Mouse (Mus musculus) macrophage (primary cell): ENCODE measurements around the gene Elovl6. TPM values are rescaled to one million over a fixed set of nuclear protein-coding genes. Genes with fewer than 3 reads are reported as not detected.
A peak's percentile ranks its signal among the peaks of the same experiment; 100 is the strongest.

Experiments used
- H3K27ac ChIP-seq: fragments of 350-480 bp; formaldehyde crosslinking; 2 replicates; pipeline ENCODE4 v1.9.0; 2021
- H3K36me3 ChIP-seq: fragments of 350-480 bp; formaldehyde crosslinking; 2 replicates; pipeline ENCODE4 v1.9.0; 2021; ENCODE audit errors: inconsistent target
- H3K4me3 ChIP-seq: fragments of 350-480 bp; formaldehyde crosslinking; 2 replicates; pipeline ENCODE4 v1.9.0; 2021; ENCODE audit errors: inconsistent target
- H3K79me2 ChIP-seq: fragments of 350-480 bp; formaldehyde crosslinking; 2 replicates; pipeline ENCODE4 v1.9.0; 2021; ENCODE audit errors: inconsistent target
- WGBS: methylation state at CpG from one replicate; pipeline ENCODE4 v1.1.7; 2026; ENCODE audit warnings: inconsistent platforms; ENCODE audit not compliant: missing documents; 5-methylcytosine and 5-hydroxymethylcytosine counted together
- polyA plus RNA-seq: library from polyadenylated mRNA; stranded (reverse); fragments of 250-400 nt; gene quantifications from 3 replicates; pipeline ENCODE4 v1.2.4, GENCODE M21; 2018; ENCODE audit warnings: inconsistent platforms

Gene Elovl6
- polyA plus RNA-seq, 1 experiment from 2014 or later, result 2.6 TPM

GRCm38 (mm10) chr3:129532865-129533742 is 949 bp downstream of the Elovl6 start:
- H3K4me3 ChIP-seq, result peak overlapping the region; percentile 84
- H3K27ac ChIP-seq, result peak overlapping the region; percentile 81
- H3K36me3 ChIP-seq, result no peaks in the 10 kb centered on the region
- peaks cover 16% of the 10 kb centered on the region; the same call in 1 of the 2 replicates for H3K79me2 ChIP-seq
- WGBS, result 2% methylated on average over 35 of the region's 40 CpGs

GRCm38 (mm10) chr3:129533743-129534530 is 1.8 kb downstream of the Elovl6 start:
- WGBS, result 1% methylated on average over 69 of the region's 74 CpGs
- H3K36me3 ChIP-seq, result no peaks in the 10 kb centered on the region

GRCm38 (mm10) chr3:129535444-129535843 is 3.3 kb downstream of the Elovl6 start:
- Histone ChIP-seq H3K36me3 (no peaks in the 10 kb centered on the region), H3K4me3 (no peak overlapping the region), H3K27ac (peak overlapping the region; percentile 82), H3K79me2 (peaks cover 17% of the 10 kb centered on the region; the same call in 1 of the 2 replicates)
- WGBS, result 90% methylated on average over 6 of the region's 6 CpGs

More at GRCm38 (mm10) chr3:129533743-129534530, 1.8 kb downstream of the Elovl6 start:
- Histone ChIP-seq H3K79me2 (peaks cover 17% of the 10 kb centered on the region; the same call in 1 of the 2 replicates), H3K27ac (peak overlapping the region; percentile 59), H3K4me3 (peak overlapping the region; percentile 84)

- no peak overlapping the region for H3K4me3 ChIP-seq
Measured at GRCm38 (mm10) chr3:129536109-129536508, 4.0 kb downstream of the Elovl6 start.

GRCm38 (mm10) chr3:129537954-129538353 is 5.8 kb downstream of the Elovl6 start:
- Histone ChIP-seq H3K4me3 (no peak overlapping the region), H3K79me2 (peaks cover 17% of the 10 kb centered on the region; the same call in 1 of the 2 replicates), H3K36me3 (no peaks in the 10 kb centered on the region), H3K27ac (no peak overlapping the region)
- WGBS, result 100% methylated on average over 5 of the region's 5 CpGs

More at GRCm38 (mm10) chr3:129536109-129536508, 4.0 kb downstream of the Elovl6 start:
- peaks cover 17% of the 10 kb centered on the region; the same call in 1 of the 2 replicates for H3K79me2 ChIP-seq
- 8% methylated on average over 11 of the region's 11 CpGs for WGBS
- H3K27ac ChIP-seq, result peak overlapping the region; percentile 82
- H3K36me3 ChIP-seq, result no peaks in the 10 kb centered on the region

GRCm38 (mm10) chr3:129540882-129541281 is 8.7 kb downstream of the Elovl6 start:
- WGBS, result 98% methylated on average over 2 of the region's 2 CpGs
- H3K36me3 ChIP-seq, result no peaks in the 10 kb centered on the region

GRCm38 (mm10) chr3:129541456-129541855 is 9.3 kb downstream of the Elovl6 start:
- H3K4me3 ChIP-seq, result no peak overlapping the region
- H3K27ac ChIP-seq, result no peak overlapping the region
- H3K36me3 ChIP-seq, result no peaks in the 10 kb centered on the region
- H3K79me2 ChIP-seq, result peaks cover 17% of the 10 kb centered on the region; the same call in 1 of the 2 replicates
- WGBS, result 95% methylated on average over 11 of the region's 11 CpGs

More at GRCm38 (mm10) chr3:129540882-129541281, 8.7 kb downstream of the Elovl6 start:
- Histone ChIP-seq H3K27ac (no peak overlapping the region), H3K79me2 (peaks cover 17% of the 10 kb centered on the region; the same call in 1 of the 2 replicates), H3K4me3 (no peak overlapping the region)

- Histone ChIP-seq H3K79me2 (no peaks in the 10 kb centered on the region; the same call in 1 of the 2 replicates), H3K27ac (no peak overlapping the region), H3K36me3 (no peaks in the 10 kb centered on the region), H3K4me3 (no peak overlapping the region)
- 95% methylated on average over 3 of the region's 3 CpGs for WGBS
Measured at GRCm38 (mm10) chr3:129543376-129543775, 11.2 kb downstream of the Elovl6 start.

GRCm38 (mm10) chr3:129544217-129544616 is 12.1 kb downstream of the Elovl6 start:
- Histone ChIP-seq H3K36me3 (no peaks in the 10 kb centered on the region), H3K4me3 (no peak overlapping the region), H3K27ac (no peak overlapping the region), H3K79me2 (no peaks in the 10 kb centered on the region)
- 100% methylated on average over 1 of the region's 1 CpGs for WGBS

- Histone ChIP-seq H3K4me3 (no peak overlapping the region), H3K27ac (no peak overlapping the region), H3K36me3 (no peaks in the 10 kb centered on the region), H3K79me2 (no peaks in the 10 kb centered on the region)
- 100% methylated on average over 1 of the region's 1 CpGs for WGBS
Measured at GRCm38 (mm10) chr3:129545228-129545627, 13.1 kb downstream of the Elovl6 start.

GRCm38 (mm10) chr3:129545801-129546200 is 13.6 kb downstream of the Elovl6 start:
- 94% methylated on average over 6 of the region's 6 CpGs for WGBS
- Histone ChIP-seq H3K27ac (no peak overlapping the region), H3K4me3 (no peak overlapping the region), H3K36me3 (no peaks in the 10 kb centered on the region), H3K79me2 (no peaks in the 10 kb centered on the region)

- no peaks in the 10 kb centered on the region for H3K36me3 ChIP-seq
- no peaks in the 10 kb centered on the region for H3K79me2 ChIP-seq
- H3K27ac ChIP-seq, result no peak overlapping the region
- 82% methylated on average over 8 of the region's 8 CpGs for WGBS
- no peak overlapping the region for H3K4me3 ChIP-seq
Measured at GRCm38 (mm10) chr3:129547837-129548435, 15.8 kb downstream of the Elovl6 start.

GRCm38 (mm10) chr3:129548760-129549159 is 16.6 kb downstream of the Elovl6 start:
- H3K27ac ChIP-seq, result no peak overlapping the region
- H3K36me3 ChIP-seq, result no peaks in the 10 kb centered on the region
- no peak overlapping the region for H3K4me3 ChIP-seq
- no peaks in the 10 kb centered on the region for H3K79me2 ChIP-seq
- WGBS, result 93% methylated on average over 8 of the region's 8 CpGs

GRCm38 (mm10) chr3:129549546-129549945 is 17.4 kb downstream of the Elovl6 start:
- 86% methylated on average over 5 of the region's 5 CpGs for WGBS
- no peaks in the 10 kb centered on the region for H3K36me3 ChIP-seq
- no peak overlapping the region for H3K4me3 ChIP-seq
- H3K79me2 ChIP-seq, result no peaks in the 10 kb centered on the region
- no peak overlapping the region for H3K27ac ChIP-seq
